Mouse (Mus musculus): ENCODE results near the gene Eme2.

Gene Eme2

DNA sequence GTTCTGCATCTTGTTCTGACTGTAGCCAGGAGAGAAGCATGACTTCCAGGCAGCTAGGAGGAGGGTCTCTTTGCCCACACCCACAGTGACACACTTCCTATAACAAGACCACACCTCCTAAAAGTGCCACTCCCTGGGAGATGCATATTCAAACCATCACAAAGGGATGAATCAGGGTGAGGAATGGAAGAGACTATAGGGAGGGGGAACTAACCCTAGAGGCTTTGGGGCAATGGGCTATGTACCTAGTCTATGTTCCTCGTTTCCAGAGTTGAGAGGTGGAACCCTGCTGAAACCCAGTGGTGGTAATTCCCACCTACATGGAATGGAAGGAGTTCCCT lies 20.5 kb downstream of the Eme2 start:
- DNase-seq = no peak

DNA sequence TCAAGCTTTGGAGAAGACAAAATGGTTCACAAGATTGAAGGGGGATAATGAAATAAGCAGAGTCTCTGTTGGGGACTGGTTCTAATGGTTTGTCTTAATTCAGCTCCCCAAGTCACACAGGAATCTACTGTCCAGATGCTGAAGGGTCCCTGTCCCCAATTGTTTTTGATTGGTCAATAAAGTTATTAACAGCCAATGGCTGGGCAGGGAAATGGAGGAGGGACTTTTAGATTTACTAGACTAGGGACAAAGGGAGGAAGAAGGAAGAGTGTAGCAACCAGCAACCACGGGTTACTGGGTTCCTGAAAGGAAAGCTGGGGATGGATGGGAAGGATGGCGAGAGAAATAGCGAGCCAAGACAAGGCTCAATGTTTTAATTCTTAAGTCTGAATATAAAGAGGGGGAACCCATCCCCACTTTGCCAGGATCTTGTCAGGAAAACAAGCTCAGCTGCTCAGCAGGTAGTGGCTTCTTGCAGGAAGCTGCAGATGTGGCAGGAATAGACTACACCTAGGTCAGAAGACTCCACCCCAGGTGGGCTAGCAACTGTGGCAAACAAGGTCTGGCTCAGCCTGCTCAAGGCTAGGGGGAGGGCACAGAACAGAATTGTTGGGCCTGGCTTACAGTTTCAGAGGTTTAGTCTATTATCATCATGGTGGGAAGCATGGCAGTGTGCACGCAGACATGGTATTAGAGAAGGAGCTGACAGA lies 21.0 kb downstream of the Eme2 start:
- no peak for DNase-seq

DNA sequence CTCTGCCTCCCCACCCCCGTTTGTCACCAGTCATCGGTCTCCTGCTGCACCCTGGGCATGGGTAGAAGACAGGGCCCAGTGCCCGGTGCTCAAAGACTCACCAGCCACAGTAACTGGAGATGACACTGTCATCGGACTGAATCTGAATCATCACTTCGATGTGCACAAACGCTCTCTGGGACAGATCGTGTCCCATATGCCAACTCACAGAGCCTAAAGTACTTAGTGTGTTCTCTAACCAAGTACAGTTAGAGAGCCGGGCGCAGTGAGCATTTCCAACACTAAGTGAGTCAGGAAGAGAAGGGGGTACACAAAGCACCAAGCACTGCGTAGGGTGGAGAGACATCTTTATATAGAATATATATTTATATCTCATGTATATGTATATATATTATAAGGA lies 27.0 kb downstream of the Eme2 start:
- DNase-seq = peak; percentile 42

DNA sequence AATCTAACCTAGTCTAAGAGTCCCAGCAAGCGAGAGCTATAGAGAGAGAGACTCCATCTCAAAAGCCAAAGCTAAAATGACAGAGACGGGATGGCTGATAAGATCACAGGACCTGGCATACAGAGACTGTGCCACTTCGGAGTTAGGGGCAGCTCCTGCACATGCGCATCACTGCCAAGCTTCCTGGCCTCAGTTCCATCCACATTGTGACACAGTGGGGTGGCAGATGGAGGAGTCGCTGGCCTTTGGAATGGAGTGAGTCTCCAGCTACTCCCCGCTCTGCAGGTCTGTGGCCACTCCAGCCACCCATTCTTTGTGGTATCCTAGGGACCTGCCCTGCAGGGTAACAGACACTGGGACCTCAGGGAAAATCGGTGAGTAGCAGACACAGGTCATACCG lies 29.1 kb downstream of the Eme2 start, which contains the start of gene Igfals:
Igfals (plus strand) TSS at position 222 of the 400 bp plus-strand sequence.
- no peak for DNase-seq

DNA sequence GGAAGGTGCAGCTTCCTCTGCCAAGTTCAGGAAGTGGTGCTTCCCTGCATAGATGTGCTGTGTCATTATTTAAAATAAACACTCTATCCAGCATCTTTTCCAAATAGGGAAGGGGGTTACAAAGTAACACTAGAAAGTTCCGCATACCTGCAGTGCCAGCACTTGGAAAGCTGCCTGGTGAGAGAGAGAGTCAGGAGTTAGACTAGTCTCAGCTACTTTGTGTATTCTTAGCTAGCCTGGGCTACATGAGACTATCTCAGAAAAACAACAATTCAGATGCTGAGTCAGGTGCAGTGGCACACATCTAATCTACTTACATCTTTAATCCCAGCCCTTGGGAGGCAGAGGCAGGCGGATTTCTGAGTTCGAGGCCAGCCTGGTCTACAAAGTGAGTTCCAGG lies 33.1 kb downstream of the Eme2 start:
- no peak for DNase-seq

DNA sequence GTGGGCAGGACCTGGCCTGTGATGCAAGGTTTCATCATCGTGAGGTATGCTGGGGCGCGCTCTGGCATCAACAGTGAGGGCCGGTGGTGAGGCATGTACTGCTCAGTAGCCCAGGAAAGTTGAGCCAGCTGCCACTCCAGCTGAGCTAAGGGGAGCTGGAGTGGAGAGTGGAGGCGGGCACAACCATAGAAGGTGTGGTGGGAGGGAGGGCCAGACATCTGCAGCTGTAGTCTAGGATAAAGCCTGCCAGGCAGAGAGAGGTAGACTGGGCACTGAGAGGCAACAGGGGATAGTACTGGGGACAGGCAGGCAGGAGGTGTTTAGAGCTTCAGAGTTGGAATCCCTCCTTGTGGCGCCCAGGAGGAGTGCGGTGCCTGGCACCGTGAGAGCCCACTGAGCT lies 34.8 kb downstream of the Eme2 start:
- no peak for DNase-seq

DNA sequence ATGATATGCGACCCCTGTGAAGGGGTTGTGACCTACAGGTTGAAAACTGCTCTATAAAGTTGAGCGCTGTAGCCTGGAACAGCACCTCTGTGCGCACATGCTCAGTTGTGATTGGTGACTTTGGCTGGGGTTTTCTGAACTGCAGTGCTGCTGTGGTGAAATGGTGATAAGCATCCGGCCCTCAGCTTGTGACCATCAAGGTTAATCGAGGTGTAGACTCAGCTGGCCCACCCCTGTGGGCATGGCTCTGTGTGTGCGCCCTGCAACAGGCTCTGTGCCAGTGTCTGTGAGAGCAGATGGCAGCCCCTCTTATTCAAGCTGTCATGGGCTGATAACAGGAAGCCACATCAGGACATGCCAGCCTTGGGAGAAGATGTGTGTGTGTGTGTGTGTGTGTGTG lies 35.9 kb downstream of the Eme2 start:
- DNase-seq = no peak

DNA sequence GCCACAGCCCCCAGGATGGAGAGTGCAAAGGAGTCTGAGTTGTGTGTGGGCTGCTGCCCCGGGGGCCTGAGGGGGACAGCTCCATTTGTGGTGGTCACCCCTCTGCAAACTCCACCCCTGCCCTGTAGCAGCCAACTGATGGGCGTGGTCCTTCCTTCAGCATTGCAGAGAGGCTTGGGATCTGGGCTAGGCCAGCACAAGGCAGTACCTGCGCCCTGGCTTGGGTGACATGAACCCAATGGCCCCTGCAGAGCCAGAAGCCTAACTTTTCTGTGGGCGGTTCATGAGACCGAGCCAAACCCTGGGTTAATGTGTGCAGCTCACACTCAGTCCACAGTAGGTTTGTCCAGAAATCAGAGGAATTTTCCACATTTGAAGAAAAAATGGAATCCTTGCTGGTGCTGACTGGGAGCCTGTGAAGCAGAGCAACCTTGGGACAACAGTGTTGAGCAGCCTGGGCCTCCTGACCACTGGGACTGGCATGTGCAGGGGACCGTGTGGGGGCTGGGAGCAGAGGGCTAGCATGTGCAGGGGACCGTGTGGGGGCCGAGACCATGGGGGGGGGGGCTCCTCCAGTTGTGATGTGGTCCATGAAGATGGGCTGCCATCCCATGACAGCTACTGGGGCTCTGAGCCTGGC lies 36.9 kb downstream of the Eme2 start:
- DNase-seq = no peak

DNA sequence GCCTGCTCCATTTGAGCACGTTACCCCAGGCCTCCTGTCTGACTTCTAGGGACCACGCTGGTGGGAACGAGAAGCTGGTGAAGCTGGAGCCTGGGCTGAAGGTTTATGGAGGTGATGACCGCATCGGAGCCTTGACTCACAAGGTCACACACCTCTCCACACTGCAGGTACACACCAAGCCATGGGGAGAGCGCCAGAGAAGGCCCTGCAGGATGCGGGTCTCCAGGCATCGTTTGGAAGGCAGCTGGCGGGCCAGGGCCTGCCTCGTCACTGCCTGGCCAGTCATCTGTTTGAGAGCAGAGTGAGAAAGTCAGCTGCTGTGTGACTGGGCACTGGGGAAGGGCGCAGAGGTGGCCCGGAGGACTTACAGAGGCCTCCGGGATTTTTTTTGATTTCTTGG lies 38.3 kb downstream of the Eme2 start:
- DNase-seq = no peak

DNA sequence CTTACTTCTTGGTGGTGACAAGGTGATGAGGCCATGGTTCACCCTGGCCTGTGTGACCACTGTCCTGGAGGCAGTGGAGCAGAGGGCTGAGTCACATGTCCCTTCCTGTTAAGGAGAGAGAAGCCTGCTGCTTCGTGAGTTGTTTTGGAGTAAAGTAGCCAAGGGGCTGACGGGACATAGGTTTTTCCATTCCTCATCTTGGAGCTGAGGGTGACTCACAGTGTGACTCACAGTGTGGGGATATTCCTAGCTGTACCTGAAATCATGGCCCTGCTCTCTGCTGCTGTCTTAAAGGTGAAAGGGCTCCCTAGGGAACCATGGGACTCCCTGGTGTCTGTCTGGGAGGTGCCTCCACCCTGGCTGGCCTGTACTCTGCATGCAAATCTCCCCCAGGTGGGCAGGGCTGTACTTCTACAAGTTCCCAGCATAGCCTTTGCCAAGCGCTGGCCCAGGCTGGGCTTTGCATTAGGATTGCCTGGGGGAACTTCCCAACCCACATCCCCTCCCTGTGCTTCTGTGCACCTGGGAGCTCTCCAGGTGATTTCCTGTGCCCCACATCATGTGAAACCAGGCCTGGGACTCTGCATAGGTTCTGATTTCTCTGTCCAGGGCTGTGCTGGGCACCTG lies 38.9 kb downstream of the Eme2 start:
- no peak for DNase-seq

DNA sequence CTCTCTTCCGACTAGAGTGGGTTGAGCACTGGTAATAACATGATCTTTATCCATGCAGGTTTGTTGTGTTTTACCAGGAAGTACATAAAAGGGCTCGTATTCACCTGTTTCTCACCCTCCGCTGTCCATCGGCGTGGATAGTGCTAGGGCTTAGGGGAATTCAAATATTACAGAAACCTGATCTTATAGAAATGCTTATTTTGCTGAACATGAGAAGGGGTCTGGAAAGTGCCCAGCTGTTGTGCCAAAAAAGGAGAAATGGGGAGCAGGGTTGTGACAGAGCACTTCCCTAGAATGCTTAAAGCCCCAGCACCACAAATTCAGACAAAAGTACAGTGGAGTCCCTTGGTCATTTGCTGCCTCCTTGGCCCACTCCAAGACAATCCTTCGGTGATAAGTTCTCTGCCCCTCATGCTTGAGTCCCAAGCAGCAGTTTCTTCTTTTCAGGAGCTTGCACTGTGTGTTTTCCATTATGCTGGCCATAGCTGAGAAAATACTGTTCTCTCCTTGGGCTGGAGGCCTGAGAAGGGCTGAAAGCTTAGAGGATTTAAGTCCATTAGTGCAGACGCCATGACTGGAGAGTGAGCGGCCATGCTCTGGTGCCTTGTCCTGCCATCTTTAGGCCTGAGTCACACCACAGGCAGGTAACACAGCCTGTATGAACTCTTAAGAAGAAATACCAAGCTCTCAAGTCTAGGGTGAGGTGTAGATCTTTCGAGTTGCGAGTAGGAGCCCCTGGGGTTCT lies 43.3 kb downstream of the Eme2 start:
- DNase-seq = no peak

DNA sequence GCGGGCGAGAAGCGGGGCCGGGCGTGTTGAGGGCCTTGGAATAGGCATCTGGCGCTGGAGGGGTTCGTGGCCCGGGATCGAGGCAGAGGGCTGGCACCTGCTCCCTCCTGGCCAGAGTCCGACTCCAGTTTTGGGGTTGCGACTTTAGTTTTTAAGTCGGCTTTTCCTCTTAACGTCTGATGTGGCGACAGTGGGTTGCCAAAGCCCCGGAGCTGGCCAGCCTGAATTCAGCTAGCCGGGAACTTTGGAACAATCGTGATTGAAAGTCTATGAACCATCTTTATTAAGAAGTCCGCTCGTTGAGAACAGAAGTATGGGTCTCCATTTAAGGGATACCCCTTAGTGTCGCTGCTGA lies 44.1 kb downstream of the Eme2 start:
- DNase-seq = no peak

DNA sequence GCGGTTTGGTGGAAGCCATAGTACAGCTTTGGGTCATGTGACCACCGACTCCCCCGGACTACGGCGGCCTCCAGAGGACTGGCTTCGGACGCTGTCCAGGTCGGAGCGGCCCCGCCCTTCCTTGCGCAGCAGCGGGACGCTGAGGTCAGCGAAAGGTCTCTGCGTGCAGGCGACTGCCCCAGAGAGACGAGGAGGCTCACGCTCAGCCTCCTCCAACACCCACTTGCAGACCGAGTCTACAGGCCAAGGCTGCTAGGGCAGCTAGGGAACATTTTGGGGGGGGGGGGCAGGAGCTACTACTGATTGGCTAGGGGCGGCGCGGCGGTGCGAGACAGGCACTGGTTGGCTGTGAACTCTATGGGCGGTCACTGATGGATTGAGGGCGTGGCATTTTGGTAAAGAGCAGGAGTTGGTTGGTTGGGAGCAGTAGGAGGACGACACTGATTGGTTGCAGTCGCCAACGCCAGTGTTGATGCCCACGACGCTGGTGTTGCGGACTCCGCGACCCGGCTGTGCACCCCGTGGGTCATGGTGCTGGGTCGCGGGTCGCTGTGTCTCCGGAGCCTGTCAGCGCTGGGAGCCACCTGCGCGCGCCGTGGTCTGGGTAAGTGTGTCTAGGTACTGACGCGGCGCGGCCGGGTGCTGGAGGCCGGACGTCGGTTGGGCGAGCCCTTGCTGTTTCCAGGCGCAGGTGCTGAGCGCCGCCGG lies 44.7 kb downstream of the Eme2 start, which contains the start of gene Fahd1:
Fahd1 (minus strand) TSS at position 300 of the 708 bp plus-strand sequence.
- peak; percentile 98 for DNase-seq

DNA sequence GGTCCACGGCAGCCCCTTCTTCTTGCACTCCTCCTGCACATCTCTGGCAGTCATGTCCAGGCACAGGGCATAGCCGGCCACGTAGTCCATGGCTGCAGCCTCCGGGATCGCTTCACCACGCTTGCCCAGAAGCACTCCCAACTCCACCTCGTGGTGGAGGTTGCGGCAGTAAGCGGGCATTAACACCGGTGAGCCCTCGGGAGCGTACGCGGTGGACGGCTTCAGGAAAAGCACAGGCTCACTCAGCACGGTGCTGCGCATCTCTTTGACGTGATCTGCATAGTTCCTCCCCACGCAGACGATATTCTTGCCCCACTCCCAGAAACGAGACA lies 45.2 kb downstream of the Eme2 start:
- no peak for DNase-seq

DNA sequence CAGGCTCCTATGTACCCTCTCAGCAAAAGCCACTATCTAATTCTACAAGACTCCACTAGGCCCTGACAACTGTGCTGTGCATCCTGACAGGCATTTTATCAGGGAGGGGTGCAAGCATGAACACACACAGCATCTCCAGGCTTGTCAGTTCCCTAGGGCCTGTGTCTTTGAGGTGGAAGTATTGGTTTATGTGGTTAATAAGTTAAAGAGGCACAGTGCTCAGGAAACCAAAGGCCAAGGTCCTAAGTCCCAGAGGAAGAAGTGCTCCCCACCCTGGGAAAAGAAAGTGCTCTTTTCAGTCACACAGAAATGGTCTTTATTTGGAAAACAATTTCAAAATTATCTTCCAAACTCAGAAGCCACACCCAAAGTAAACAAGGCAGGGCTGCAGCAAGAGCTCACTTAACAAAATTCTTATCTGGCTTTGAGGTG lies 46.3 kb downstream of the Eme2 start:
- no peak for DNase-seq

DNA sequence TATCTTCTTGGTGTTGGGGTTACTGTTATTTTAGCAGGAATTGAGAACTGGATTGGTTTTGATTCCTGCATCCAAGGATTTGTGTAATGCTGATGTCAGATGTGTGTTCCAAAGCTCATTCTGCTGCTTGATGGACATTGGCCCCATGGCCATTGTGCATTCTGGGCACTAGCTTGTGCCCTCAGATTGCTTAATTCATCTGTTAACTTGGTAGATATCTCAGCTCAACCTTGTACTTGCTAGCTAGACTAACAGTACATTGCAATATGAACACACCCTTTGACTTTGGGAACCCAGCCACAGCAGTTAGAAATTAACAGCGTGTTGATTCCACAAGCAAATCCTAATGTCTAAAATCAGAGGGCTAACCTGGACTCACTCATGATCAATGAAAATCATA lies 47.5 kb downstream of the Eme2 start:
- no peak for DNase-seq

DNA sequence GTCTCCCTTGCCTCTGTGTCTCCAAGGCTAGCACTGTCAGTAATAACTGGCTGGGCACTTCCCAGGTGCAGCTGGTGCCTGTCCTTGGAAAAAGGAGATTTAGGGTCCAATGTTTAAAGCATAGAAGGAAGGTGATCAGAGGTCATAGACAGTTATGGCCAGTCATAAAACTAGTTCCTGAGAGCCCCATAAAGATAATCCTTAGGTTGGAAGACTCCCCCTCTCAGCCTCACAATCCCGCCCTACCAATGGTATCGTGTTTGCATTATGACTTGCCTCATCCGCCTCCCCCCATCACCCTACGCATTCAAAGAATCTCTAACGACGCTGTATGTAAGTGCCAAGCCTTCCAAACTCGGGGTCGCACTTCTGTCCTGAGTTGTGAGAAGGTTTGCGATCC lies 50.4 kb downstream of the Eme2 start:
- DNase-seq = no peak

DNA sequence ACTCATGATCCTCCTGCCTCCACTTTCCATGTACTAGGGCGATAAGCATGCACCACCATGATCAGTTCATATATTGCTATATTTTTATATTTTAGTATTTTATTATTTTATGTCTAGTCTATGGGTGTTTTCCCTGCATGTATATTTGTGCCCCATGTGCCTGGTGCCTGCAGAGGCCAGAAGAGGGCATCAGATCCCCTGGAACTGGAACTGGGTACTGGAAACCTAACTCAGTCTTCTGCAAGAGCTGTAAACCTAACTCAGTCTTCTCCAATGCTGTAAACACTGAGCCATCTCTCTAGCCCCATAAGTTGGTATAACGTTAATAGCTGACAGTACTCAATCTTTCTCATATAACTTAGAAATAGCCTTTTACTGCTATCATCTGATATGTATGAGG lies 52.3 kb downstream of the Eme2 start:
- no peak for DNase-seq

DNA sequence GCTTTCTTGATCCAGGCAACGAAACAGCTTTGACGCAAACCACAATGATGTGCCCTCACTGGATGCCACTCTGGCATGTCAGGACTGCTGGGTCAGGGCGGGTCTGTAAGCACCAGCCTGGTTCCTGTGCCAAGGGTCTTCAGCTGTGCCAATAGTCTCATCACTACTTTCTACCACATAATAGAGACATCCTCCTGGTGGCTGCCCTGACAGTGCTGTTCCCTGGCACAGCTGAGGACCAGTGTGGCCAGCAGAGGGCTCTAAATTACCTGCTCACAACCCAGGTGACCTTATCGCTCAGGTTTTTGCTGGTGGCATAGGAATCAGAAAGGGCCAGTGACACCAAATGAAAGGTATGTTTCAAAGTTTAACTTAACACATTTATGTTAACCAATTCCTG lies 53.8 kb downstream of the Eme2 start:
- no peak for DNase-seq

DNA sequence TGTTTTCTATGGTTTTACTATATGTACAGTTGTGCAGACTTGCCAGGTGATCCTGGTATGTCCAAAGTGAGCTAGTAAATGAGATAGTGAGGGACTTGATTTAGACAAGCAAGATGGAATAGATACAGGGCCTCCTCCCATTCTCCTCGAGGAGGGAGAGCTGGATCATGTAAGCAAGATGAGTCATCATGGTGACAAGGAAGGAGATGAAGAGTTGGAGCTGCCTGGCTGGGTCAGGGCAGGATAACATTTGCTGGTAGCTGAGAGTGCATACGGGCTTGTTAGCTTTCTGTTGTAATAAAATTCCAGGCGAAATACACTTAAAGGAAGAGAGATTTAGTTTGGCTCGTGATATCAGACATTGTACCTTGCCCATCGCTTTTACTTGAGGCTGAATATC lies 54.5 kb downstream of the Eme2 start:
- DNase-seq = no peak

DNA sequence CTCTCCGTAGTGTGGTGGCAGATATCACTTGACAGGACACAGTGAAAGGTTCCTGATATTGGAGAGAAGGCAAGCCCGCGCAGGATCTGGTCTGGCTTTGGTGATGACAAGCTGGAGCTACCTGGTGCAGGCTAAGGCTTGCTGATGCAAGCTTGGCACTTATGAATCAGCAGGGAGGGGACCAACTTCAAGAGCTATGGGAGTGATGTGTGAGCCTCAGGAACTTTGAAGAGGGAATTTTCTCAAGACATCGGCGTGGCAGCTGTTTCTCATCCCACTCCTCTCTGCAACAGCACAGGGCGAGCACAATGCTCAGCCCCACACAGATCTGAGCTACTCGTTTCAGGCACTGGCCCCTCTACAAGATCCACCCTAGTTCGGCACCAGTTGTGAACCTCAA lies 55.0 kb downstream of the Eme2 start, which contains the start of gene Hagh:
Hagh (plus strand) TSS at position 302 of the 400 bp plus-strand sequence.
- DNase-seq = no peak
